Mouse (Mus musculus): Measurements from ENCODE around the gene Pabpn1. TPM values are rescaled to one million over a fixed set of nuclear protein-coding genes. Genes with fewer than 3 reads are reported as not detected.

The Pabpn1 gene
- polyA plus RNA-seq (2015; fragmentation: Nextera tagmentation; extraction: Ambion mirVana), result 135 and 141 TPM in 2 replicates

- peaks cover 25% of the 10 kb centered on the region for H3K4me1 ChIP-seq (ENCODE audit: insufficient read depth, low read length)
- ATAC-seq (ENCODE audit: low FRiP score, low TSS enrichment), result no peak
- no peaks in the 10 kb centered on the region for H3K27me3 ChIP-seq (ENCODE audit: insufficient read depth, low read length)
- H3K9ac ChIP-seq (replicated peaks; ENCODE audit: low read length), result peak within 1 kb of the TSS; percentile 68
- peak within 1 kb of the TSS; percentile 53 for H3K4me2 ChIP-seq (replicated peaks; ENCODE audit: low read depth, low read length)
- peak within 1 kb of the TSS; percentile 93 for H3K4me3 ChIP-seq (ENCODE audit: low read length)
- H3K9me3 ChIP-seq (ENCODE audit: low read length), result no peaks in the 10 kb centered on the region
- H3K36me3 ChIP-seq (ENCODE audit: insufficient read depth, low read length), result peaks cover 18% of the 10 kb centered on the region
- 92% methylated on average over 3 of the region's 3 CpGs for WGBS
- H3K27ac ChIP-seq (ENCODE audit: low read length), result peak within 1 kb of the TSS; percentile 89
Measured at GRCm38 (mm10) chr14:54892200-54892599, at the start of gene Pabpn1. Gene Pabpn1 (plus strand): TSS chr14:54892500.

- 3% methylated on average over 4 of the region's 4 CpGs for WGBS
Measured at GRCm38 (mm10) chr14:54843461-54843860, 48.8 kb upstream of the Pabpn1 start.

GRCm38 (mm10) chr14:54855726-54856125 lies 36.6 kb upstream of the Pabpn1 start:
- H3K9me3 ChIP-seq (ENCODE audit: low read length), result no peaks in the 10 kb centered on the region
- H3K27me3 ChIP-seq (ENCODE audit: insufficient read depth, low read length), result no peaks in the 10 kb centered on the region
- H3K36me3 ChIP-seq (ENCODE audit: insufficient read depth, low read length), result peaks cover 23% of the 10 kb centered on the region
- H3K4me2 ChIP-seq (replicated peaks; ENCODE audit: low read depth, low read length), result no peak overlapping the region
- no peak overlapping the region for H3K9ac ChIP-seq (replicated peaks; ENCODE audit: low read length)
- H3K4me3 ChIP-seq (ENCODE audit: low read length), result no peak overlapping the region
- no peak for ATAC-seq (ENCODE audit: low FRiP score, low TSS enrichment)
- WGBS, result 92% methylated on average over 3 of the region's 3 CpGs
- H3K4me1 ChIP-seq (ENCODE audit: insufficient read depth, low read length), result no peaks in the 10 kb centered on the region
- H3K27ac ChIP-seq (ENCODE audit: low read length), result no peak overlapping the region

More at GRCm38 (mm10) chr14:54843461-54843860, 48.8 kb upstream of the Pabpn1 start:
- Histone ChIP-seq H3K4me2 (replicated peaks; ENCODE audit: low read depth, low read length) (no peak overlapping the region), H3K4me3 (ENCODE audit: low read length) (no peak overlapping the region), H3K27me3 (ENCODE audit: insufficient read depth, low read length) (peaks cover 9% of the 10 kb centered on the region; the same call in 1 of the 2 replicates), H3K4me1 (ENCODE audit: insufficient read depth, low read length) (peaks cover 3% of the 10 kb centered on the region), H3K27ac (ENCODE audit: low read length) (no peak overlapping the region), H3K9ac (replicated peaks; ENCODE audit: low read length) (no peak overlapping the region), H3K9me3 (ENCODE audit: low read length) (no peaks in the 10 kb centered on the region), H3K36me3 (ENCODE audit: insufficient read depth, low read length) (no peaks in the 10 kb centered on the region)
- ATAC-seq (ENCODE audit: low FRiP score, low TSS enrichment), result no peak

- H3K4me1 ChIP-seq (ENCODE audit: insufficient read depth, low read length), result no peaks in the 10 kb centered on the region
- peaks cover 23% of the 10 kb centered on the region for H3K36me3 ChIP-seq (ENCODE audit: insufficient read depth, low read length)
- WGBS, result 86% methylated on average over 7 of the region's 7 CpGs
- ATAC-seq (ENCODE audit: low FRiP score, low TSS enrichment), result no peak
- H3K27me3 ChIP-seq (ENCODE audit: insufficient read depth, low read length), result no peaks in the 10 kb centered on the region
- H3K9me3 ChIP-seq (ENCODE audit: low read length), result no peaks in the 10 kb centered on the region
- H3K4me2 ChIP-seq (replicated peaks; ENCODE audit: low read depth, low read length), result no peak overlapping the region
- H3K27ac ChIP-seq (ENCODE audit: low read length), result no peak overlapping the region
- H3K9ac ChIP-seq (replicated peaks; ENCODE audit: low read length), result no peak overlapping the region
- no peak overlapping the region for H3K4me3 ChIP-seq (ENCODE audit: low read length)
Measured at GRCm38 (mm10) chr14:54856703-54857102, 35.6 kb upstream of the Pabpn1 start.

DNA sequence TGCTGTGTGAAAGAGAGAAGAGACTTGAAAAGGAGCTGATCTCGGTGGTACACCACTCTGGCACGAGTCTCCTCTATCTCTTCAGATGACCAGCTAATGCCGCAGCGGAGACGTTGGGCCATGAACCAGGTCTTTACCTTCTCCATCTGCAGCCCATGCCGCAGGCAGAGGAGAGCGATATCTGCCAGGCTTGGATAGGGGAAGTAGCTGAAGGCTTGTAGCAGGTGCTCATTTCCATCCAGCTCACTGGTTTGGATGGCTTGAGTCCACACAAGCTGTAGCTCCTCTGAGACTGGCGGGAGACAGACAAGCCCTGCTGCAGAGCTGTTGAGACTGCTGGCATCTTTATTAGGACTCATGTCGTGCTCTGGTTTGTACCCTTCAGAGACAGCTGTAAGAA lies 34.4 kb upstream of the Pabpn1 start:
- WGBS, result 90% methylated on average over 9 of the region's 9 CpGs

GRCm38 (mm10) chr14:54860511-54860910 lies 31.8 kb upstream of the Pabpn1 start:
- no peak overlapping the region for H3K4me3 ChIP-seq (ENCODE audit: low read length)
- H3K27ac ChIP-seq (ENCODE audit: low read length), result no peak overlapping the region
- WGBS, result 50% methylated on average over 2 of the region's 2 CpGs
- H3K9me3 ChIP-seq (ENCODE audit: low read length), result no peaks in the 10 kb centered on the region
- peaks cover 17% of the 10 kb centered on the region for H3K36me3 ChIP-seq (ENCODE audit: insufficient read depth, low read length)
- 0 out of 2 replicates have a peak, but pooled peaks cover 2% of the 10 kb centered on the region for H3K4me1 ChIP-seq (ENCODE audit: insufficient read depth, low read length)
- no peak for ATAC-seq (ENCODE audit: low FRiP score, low TSS enrichment)
- no peaks in the 10 kb centered on the region for H3K27me3 ChIP-seq (ENCODE audit: insufficient read depth, low read length)
- no peak overlapping the region for H3K9ac ChIP-seq (replicated peaks; ENCODE audit: low read length)
- no peak overlapping the region for H3K4me2 ChIP-seq (replicated peaks; ENCODE audit: low read depth, low read length)

More for the DNA sequence above, 34.4 kb upstream of the Pabpn1 start:
- Histone ChIP-seq H3K4me1 (ENCODE audit: insufficient read depth, low read length) (no peaks in the 10 kb centered on the region), H3K9ac (replicated peaks; ENCODE audit: low read length) (no peak overlapping the region), H3K4me2 (replicated peaks; ENCODE audit: low read depth, low read length) (no peak overlapping the region), H3K27ac (ENCODE audit: low read length) (no peak overlapping the region), H3K9me3 (ENCODE audit: low read length) (no peaks in the 10 kb centered on the region), H3K4me3 (ENCODE audit: low read length) (no peak overlapping the region), H3K36me3 (ENCODE audit: insufficient read depth, low read length) (peaks cover 23% of the 10 kb centered on the region), H3K27me3 (ENCODE audit: insufficient read depth, low read length) (no peaks in the 10 kb centered on the region)
- ATAC-seq (ENCODE audit: low FRiP score, low TSS enrichment), result no peak

GRCm38 (mm10) chr14:54863501-54864312 lies 28.6 kb upstream of the Pabpn1 start:
- Histone ChIP-seq H3K9ac (replicated peaks; ENCODE audit: low read length) (peak overlapping the region; percentile 89), H3K4me2 (replicated peaks; ENCODE audit: low read depth, low read length) (peak overlapping the region; percentile 73), H3K4me3 (ENCODE audit: low read length) (peak overlapping the region; percentile 83), H3K27me3 (ENCODE audit: insufficient read depth, low read length) (no peaks in the 10 kb centered on the region), H3K36me3 (ENCODE audit: insufficient read depth, low read length) (no peaks in the 10 kb centered on the region), H3K9me3 (ENCODE audit: low read length) (no peaks in the 10 kb centered on the region), H3K27ac (ENCODE audit: low read length) (peak overlapping the region; percentile 85), H3K4me1 (ENCODE audit: insufficient read depth, low read length) (0 out of 2 replicates have a peak, but pooled peaks cover 2% of the 10 kb centered on the region)
- peak; percentile 100 for ATAC-seq (ENCODE audit: low FRiP score, low TSS enrichment)
- under 1% methylated on average over 56 of the region's 56 CpGs for WGBS

GRCm38 (mm10) chr14:54864313-54865036 lies 27.8 kb upstream of the Pabpn1 start:
- ATAC-seq (ENCODE audit: low FRiP score, low TSS enrichment), result no peak; the same call in 1 of the 2 replicates
- 17% methylated on average over 21 of the region's 21 CpGs for WGBS

DNA sequence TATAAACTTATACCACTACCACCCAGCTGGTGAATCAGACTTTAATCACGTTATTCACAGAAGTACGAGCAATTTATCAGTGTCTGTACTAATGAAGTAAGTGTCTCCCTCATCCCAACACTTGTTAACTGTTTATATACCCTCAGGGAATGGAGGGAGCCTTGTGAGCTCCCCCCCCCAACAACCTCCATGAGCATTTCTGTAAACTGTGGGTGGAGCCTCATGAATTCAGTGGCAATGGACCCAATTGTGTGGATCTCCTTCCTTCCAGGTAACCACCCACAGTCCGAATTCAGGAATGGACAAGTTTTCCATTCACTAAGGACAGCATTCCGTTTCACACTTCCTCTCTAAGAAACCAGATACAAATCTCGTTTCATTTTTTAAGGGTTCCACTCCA lies 26.7 kb upstream of the Pabpn1 start:
- no peak overlapping the region for H3K27ac ChIP-seq (ENCODE audit: low read length)
- H3K36me3 ChIP-seq (ENCODE audit: insufficient read depth, low read length), result no peaks in the 10 kb centered on the region
- no peaks in the 10 kb centered on the region for H3K9me3 ChIP-seq (ENCODE audit: low read length)
- no peak overlapping the region for H3K4me3 ChIP-seq (ENCODE audit: low read length)
- 0 out of 2 replicates have a peak, but pooled peaks cover 2% of the 10 kb centered on the region for H3K4me1 ChIP-seq (ENCODE audit: insufficient read depth, low read length)
- 77% methylated on average over 5 of the region's 5 CpGs for WGBS
- no peaks in the 10 kb centered on the region for H3K27me3 ChIP-seq (ENCODE audit: insufficient read depth, low read length)
- ATAC-seq (ENCODE audit: low FRiP score, low TSS enrichment), result no peak
- no peak overlapping the region for H3K9ac ChIP-seq (replicated peaks; ENCODE audit: low read length)
- H3K4me2 ChIP-seq (replicated peaks; ENCODE audit: low read depth, low read length), result no peak overlapping the region

More at GRCm38 (mm10) chr14:54864313-54865036, 27.8 kb upstream of the Pabpn1 start:
- Histone ChIP-seq H3K4me3 (ENCODE audit: low read length) (peak overlapping the region; percentile 83), H3K9me3 (ENCODE audit: low read length) (no peaks in the 10 kb centered on the region), H3K36me3 (ENCODE audit: insufficient read depth, low read length) (no peaks in the 10 kb centered on the region), H3K27ac (ENCODE audit: low read length) (peak overlapping the region; percentile 74), H3K4me1 (ENCODE audit: insufficient read depth, low read length) (0 out of 2 replicates have a peak, but pooled peaks cover 2% of the 10 kb centered on the region), H3K9ac (replicated peaks; ENCODE audit: low read length) (peak overlapping the region; percentile 89), H3K27me3 (ENCODE audit: insufficient read depth, low read length) (no peaks in the 10 kb centered on the region), H3K4me2 (replicated peaks; ENCODE audit: low read depth, low read length) (peak overlapping the region; percentile 73)
